Mouse (Mus musculus): ENCODE results near the gene Gm20388.

Gm20388 gene

DNA sequence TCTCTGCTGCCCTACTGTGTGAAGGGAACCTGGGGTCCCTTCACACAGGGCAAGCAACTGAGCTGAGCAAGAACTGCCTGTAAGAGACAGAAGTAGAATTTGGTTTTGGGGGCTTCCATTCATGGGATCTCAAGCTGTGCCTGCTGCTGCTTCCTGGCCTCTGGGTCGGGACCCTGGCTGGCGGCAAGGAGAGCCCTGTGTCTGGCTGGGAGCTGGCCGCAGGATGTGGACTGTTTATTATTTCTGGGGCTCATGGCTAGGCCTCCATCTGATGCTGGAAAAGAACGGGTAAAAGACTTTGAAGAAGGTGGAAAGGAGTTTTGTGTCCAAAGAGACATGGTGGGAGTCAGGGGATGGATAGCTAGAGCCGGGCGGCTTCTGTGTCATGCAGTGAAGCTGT lies 969.3 kb downstream of the Gm20388 start:
- DNase-seq (ENCODE audit: low read depth, low spot score), result no peak

DNA sequence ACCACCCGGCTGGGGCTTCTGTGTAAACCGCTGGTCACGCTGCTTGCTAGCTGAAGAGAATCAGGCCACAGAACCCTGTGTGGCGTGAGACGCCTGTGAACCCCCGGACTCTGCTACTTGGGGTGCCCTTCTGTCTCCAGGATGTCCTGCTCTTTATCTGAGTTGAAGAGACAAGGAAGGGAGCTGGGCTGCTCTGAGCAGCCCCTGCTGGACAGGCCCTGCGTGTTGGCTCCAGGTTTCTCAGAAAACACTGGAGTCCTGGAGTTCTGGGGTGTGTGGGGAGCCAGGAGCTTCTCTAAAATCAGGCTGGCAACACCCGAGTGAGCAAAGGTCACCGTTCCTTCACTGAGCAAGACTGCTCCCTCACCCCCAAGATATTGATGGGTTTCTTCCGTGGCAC lies 971.0 kb downstream of the Gm20388 start:
- DNase-seq (ENCODE audit: low read depth, low spot score), result no peak

DNA sequence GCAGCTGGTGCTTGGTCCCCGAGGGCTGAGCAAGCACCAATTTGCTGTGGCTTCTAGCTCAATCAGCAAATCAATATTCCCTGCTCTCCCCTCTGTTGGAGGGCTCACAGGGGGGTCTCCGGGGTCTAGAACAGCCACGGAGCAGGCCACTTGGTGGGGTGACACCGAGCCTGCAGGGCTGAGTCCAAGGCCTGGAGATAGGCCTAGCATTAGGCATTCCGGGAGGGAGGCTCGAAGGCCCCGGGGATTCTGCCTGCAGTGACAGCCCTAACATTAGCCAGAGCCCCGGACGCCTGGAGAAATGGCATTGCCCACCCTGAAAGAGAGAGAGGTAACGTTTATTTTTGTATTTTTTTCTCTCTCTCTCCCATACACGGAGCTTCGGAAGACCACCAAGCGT lies 972.0 kb downstream of the Gm20388 start:
- no peak for DNase-seq (ENCODE audit: low read depth, low spot score)

DNA sequence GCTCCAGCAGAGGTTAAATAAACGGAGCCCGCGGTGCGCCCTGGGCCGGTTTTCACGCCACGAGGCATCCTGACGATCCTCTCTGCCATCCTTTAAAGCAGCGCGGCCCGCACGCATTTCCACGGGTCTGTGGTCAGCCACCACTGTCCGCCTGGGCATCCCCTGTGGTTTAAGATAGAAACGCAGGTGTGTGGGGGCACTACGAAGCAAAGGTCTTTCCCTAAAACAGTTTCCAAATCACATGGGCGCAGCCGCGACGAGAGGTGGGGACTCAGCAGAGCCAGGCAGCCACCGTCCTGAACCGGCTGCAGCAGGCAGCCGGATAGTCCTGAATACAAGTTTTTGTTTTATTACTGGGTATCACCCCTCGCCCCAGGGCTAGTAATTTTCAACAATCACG lies 972.7 kb downstream of the Gm20388 start:
- no peak for DNase-seq (ENCODE audit: low read depth, low spot score)

DNA sequence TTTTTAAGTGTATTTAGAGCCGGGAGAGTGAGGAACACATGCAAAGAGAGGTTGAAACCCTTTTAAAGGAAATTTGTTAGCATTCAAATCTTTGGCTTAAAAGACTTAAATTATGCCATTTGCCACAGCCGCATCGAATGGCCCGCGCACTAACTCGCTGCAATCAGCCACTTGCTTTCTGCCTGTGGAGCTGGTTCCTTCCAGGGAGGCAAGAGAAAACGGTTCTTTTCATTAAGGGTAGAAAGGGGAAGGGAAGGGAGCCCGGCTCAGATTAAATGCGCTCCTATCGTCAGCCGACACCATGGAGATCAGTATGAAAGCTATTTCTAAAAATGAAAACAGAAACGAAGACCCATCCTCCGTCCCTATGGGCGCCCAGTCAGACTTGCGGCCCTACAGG lies 973.2 kb downstream of the Gm20388 start:
- DNase-seq (ENCODE audit: low read depth, low spot score), result no peak

DNA sequence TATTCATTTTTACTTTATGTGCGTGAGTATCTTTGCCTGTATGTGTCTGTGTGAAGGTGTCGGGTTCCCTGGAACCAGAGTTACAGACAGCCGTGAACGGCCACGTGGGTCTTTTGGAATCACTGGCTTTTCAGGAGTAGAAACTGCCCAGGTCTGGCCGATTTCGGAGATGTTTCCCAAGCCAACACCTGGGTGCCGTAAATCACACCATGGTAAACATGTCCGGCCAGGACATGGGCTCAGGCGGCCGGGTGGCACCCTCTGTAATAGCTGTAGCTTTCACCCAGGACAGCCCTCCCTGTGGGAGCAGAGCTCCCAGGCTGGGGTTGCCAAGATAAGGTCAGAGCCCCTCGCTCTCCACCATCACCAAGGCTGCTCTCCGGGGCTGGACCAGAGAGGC lies 974.2 kb downstream of the Gm20388 start:
- no peak for DNase-seq (ENCODE audit: low read depth, low spot score)

DNA sequence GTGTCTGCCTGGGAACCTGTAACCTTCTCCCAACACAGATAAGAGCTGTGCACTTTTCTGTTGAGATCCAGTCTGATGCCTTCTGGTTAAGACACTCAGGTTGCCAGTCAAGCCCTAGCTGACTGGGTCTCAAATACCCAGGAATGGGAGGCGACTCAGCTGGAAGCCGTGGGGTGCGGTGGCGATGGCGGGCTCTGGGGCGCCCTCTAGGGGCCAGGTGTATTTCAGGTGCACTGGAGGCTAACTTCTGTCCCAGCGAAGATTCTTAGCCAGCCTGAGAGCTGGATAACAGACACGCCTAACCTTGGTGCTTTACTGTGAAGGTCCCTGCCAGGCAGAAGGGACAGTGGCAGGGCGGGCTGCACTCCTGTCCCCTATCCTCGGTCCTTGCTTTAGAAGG lies 976.6 kb downstream of the Gm20388 start:
- DNase-seq (ENCODE audit: low read depth, low spot score), result no peak

DNA sequence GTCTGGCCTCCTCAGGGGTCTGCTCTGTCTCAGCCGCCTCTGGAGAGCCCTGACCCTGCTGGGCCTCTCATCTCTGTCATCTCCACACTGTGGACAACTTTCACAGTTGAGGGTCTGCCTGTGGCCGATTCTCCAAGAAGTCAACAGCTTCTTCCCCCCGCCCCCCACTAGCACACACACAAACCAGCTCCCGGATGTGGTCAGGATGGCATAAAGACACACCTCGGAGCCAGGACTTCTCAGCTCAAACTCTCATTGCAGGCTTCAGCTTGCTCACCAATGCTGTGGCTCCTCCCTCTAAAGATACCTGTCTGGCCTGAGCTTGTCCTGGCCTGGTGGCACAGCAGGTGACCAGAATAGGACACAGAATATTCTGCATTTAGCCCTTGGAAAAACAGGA lies 977.4 kb downstream of the Gm20388 start:
- no peak for DNase-seq (ENCODE audit: low read depth, low spot score)

DNA sequence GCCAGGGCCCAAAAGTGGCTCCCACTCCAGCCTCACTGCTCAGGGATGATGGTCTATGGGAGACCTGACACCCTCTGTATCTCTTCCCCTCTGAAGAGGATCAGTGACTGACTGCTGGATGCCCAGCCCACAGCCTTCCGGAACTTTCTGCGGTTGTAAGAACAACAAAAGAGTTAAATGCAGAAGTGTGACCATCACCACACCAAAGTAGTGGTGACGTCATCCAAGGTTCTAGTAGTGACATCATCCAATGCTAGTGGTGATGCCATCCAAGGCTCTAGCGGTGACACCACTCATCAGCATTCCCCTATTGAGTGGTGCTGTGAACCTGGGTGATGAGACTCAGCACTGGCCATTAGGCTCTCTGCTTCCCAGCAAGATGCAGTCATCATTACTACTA lies 978.5 kb downstream of the Gm20388 start:
- DNase-seq (ENCODE audit: low read depth, low spot score), result no peak

DNA sequence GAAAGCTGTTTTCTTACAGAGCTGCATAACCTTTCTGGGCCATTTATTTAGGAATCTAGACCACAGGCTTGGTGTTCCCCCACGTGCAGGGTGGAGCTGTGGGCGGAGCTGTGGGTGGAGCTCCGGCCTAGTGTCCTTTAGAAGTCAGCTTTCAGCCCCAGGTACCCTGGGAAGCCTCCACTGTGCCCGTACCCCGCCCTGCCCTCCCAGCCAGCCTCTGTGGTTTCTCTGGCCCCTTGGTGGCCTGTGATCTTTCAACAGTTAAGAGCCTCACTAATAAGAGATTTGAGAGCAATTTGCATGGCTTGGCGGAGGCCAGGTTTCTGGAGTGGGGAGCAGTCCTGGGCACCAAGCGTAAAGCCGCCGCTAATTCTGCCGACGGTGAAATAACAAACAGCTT lies 979.4 kb downstream of the Gm20388 start:
- DNase-seq (ENCODE audit: low read depth, low spot score), result no peak

DNA sequence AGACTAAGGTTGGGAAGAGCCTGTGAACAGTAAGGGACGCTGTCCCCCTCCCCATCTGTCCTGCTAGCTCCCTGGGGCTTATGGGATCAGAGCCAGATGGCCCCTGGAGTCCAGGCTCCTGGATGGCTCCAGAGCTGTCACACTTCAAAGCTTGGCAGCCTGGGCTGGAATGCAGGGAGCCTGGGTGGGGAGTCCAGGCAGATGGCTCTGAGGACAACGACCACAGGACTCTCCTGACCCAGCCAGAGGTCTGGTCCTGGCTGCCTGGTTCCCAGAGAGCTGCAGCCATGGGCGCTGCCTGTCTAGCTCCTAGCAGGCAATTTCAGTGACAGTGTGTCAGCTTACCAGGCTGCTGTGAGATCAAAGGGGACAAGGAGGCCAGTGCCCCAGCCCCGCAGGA lies 984.4 kb downstream of the Gm20388 start:
- no peak for DNase-seq (ENCODE audit: low read depth, low spot score)

DNA sequence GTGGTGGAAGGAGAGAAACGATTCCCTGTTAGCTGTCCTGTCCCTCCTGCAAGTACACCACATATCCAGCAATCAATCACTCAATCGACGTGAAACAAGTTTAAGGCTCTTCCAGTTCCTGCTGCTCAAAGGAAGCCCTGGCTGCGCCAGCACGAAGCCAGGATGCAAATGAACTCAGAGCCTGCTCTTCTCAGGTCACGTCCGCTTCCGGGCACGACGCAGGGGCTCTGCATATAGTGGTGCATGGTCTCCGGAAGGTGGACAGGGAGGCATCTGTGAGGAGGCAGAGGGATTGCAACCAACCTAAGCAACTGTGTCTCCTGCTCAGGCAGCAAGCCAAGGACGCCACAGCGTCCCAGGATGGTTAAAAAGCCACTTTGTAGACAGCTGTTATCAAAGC lies 985.0 kb downstream of the Gm20388 start:
- DNase-seq (ENCODE audit: low read depth, low spot score), result no peak

DNA sequence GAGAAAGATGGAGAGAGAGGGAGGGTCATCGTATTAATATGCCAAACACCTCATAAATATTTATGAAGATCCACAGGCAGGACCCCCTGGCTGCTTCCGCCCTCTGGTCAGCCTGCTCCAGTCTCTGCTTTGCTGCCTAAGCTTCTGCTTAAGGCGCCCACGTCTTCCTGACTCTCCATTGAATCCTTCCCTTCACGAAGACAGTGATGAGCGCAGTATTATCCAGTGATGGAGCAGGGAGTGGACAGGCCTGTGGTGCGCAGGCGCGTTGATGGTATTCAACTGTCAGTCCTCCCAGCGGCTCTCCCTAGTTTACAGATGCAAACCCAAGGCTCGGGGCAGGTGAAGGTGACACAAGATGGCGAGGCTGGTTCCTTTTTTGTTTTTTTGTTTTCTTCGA lies 985.6 kb downstream of the Gm20388 start:
- DNase-seq (ENCODE audit: low read depth, low spot score), result no peak

DNA sequence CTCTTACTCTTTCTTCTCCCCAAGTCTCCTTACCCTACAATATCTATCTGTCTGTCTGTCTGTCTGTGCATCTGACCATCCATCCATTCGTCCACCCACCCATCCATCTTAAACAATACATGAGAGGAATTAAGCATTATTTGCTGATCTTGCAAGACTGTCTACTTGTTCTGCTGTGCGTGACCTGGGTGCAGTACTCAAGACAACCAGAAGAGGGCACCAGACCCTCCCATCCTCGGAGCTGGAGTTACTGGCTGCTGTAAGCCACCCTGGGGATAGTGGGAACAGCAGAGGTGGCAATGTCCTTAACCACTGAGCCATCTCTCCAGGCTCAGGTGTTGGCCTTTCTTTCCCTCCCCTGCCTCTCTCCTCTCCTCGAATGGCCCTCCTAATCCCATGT lies 987.4 kb downstream of the Gm20388 start:
- no peak for DNase-seq (ENCODE audit: low read depth, low spot score)

DNA sequence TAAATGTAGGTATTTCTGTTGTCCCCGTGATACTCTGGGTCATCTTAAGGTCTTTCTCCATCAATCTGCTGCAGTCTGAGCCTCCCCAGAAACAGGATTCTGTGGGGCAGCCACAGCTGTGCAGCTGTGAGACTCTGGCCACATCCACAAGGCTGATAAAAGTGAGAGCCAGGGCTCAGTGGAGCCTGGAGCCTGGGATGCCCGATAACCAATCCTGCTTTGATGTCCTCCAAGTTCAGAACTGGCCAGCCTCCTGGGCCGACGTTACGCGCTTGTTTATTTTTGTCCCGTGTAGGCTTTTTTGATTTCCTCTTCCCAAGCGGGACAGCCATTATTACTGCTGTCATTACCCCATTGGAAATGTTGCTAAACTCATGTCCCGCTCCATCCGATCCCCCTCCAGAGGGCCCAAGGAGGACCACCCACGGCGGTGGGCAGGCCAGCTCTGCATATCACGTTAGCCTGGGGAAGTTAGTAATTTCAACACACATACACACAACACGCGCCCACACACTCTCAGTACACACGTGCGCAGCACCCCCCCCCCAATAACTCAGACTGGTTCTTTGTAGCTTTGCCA lies 988.3 kb downstream of the Gm20388 start:
- DNase-seq (ENCODE audit: low read depth, low spot score), result no peak

DNA sequence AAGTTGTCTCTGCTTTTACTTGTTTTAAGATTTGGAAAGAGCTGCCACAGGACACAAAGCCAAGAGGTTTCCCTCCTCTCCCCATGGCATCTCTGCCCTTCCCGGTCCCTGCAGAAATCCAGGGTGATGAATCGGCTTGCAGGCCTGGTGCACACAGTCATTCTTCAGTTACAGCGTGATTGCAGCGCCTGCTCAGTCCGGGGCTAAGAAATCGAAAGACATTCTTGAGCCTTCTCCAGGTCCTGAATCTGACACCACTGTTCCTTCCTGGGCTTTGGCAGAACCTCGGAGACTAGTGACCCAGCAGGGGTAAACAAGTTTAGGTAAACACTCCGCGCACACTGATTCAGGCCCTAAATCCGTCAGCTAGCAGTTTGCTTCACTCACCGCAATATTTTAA lies 991.7 kb downstream of the Gm20388 start:
- no peak for DNase-seq (ENCODE audit: low read depth, low spot score)

DNA sequence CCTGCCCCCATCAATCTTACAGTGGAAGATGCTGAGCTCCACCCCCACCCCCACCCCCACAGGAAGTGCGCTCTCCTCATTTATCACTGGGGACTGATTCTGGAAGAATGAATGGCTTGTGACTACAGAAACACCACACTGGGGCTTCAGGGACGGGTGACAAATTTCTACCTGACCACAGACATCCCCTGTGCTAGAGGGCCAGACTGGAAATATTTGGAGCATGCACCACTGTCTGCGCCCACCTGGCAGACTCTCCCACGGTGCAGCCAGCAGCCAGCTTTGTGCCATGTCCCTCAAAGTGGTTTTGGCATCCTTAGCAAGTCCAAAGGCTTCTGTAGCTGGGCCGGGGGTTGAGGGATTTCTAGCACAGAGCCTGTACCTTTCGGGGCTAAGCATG lies 997.0 kb downstream of the Gm20388 start:
- DNase-seq (ENCODE audit: low read depth, low spot score), result no peak

DNA sequence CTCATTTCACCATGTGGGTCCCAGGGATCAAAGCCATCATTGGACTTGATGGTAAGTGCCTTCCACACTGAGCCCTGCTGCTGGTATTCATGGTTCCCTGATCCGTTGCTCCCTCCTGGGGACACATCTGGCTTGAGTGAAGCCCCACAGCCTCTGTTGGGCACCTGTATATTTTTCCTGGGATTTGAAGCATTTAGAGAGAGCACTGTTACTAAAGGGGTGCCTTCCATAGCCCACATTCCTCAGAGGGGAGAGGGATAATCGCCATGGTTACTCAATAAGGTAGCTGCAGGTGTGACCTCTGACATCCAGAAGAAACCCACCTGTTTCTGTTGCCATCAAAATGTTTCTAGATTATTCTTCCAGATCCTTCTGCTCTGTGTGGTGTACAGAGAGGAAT lies 1000.3 kb downstream of the Gm20388 start:
- DNase-seq (ENCODE audit: low read depth, low spot score), result no peak

DNA sequence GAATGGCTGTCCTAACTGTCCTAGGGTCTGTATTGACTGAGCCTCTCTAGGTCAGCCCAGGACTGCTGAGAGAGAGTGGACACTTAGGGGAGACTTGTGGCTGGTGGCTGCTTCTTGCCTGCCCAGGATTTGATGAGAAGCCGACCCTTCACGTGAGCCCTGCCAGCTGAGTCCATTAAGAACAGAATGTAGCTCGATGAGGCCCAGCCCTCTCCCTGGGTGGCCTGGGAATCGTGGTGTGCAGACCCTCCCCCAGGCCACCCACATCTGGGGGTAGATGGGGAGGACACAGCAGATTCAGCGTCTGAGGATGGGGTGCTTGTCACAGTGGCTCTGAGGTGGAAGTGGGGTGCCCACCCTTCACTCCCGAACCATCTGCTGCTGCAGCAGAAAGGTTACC lies 1001.8 kb downstream of the Gm20388 start:
- no peak for DNase-seq (ENCODE audit: low read depth, low spot score)

DNA sequence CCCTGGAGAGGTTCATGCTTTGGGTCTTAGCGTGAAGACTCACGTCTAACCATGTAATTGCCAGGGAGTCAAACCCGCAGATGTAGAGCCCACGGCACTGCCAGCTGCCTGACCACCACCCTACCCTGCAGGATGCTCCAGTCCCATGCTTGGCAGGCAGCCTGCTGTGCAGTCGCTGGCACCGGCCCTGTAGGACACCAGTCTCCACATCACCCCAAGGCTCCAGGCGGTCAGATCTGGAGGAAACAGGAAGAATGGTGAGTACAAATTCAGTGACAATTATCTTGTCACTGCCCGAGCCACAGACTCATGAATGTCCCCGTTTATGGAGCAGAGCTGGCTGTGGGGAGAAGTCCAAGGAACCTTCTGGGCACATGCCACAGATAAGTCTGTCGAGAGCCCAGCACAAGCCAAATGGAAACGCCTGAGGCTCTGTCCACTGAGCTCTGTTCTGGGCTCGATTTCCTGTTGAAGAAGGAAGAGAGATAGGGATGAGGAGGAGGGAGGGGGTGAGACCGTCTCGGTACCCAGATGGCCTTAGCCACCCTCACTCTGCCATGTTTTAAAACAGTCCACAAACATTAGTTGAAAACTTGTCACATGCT lies 1006.3 kb downstream of the Gm20388 start:
- no peak for DNase-seq (ENCODE audit: low read depth, low spot score)

DNA sequence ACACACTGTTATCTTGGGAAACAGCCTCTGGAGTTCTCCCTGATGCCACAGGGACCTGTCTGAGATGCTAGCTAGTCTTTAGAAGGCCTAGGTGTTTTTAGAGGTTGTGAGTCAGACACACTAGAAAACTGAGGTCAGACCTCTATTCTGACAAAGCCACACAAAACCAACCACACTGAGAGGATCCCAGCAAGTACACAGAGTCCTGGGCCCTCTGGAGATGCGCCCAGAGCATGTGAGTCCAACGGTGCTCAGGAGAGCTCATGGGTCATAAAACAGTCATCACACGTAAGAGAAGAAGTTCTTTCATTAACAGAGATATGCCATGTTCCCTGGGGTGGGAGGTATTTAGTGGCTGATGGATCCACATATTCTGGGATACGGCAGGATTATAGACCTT lies 1009.9 kb downstream of the Gm20388 start:
- DNase-seq (ENCODE audit: low read depth, low spot score), result no peak

DNA sequence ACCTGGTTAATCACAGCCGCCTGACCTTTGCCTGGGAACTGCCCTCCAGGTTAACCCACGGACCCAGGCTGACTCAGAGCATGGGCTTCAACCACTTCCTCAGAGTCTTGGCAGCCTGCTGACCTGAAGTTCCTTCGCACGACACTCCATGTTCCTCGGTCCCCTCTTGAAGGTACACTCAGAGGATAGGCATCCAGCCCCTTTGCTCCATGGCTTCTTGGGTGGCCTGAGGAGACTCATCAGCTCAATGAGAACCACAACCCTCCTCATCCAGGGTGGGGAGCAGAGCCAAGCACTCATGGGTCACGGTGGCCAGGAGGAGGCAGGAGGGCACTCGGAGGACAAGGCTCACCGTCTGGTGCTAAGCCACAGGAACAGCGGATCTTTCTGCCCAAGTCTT lies 1015.6 kb downstream of the Gm20388 start:
- no peak for DNase-seq (ENCODE audit: low read depth, low spot score)

DNA sequence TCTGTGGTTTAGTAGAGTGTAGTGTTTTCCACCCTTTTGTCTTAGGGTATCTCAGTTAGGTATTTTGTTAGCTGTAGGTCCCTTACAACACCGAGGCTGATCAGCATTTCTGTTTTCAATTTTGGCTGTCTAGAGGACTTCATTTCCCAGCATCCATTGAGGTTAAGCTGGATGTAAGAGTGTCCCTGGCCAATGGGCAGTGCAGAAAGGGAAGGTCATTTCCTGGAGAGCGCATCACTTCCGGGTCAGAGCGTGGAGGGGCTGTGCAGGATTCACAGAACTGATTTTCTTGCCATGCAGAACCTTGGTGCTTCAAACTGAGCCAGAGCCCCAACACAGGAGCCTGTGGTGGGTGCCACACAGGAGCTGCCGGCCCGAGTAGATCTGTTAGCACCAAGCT lies 1017.4 kb downstream of the Gm20388 start:
- DNase-seq (ENCODE audit: low read depth, low spot score), result no peak

DNA sequence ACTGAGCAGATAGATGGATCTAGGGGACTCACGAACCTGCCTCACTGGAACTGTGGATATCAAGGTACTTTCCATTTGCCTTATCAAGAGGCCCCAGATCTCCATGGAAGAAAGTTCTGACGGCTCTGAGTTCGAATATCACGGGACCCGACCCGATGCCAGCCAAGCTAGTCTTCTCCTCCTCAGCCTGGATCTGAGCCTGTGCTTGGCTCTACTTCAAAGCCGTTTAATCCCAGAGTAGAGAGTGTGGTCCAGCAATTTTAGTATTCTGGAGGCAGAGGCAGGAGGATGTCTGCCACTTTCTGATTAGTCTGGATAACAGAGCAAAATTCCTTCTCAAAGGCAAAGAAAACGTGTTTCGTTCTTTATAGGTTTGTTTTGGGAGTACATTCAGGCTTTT lies 1024.0 kb downstream of the Gm20388 start:
- no peak for DNase-seq (ENCODE audit: low read depth, low spot score)

Measured in retina, adult 2 months (tissue).